Mouse (Mus musculus) hindlimb bud, embryonic 11.5 days (tissue): ENCODE data around the gene Dbn1.

Experiments used
- DNase-seq: peaks from one replicate; pipeline ENCODE4 v3.0.0-alpha.2; 2012; ENCODE audit warnings: low read depth, low spot score; ENCODE audit errors: extremely low spot score

Gene Dbn1

GRCm38 (mm10) chr13:55510668-55511491 is 23.0 kb upstream of the Dbn1 start:
- DNase-seq: no peak

- no peak for DNase-seq
Observed at GRCm38 (mm10) chr13:55510332-55510667, 22.4 kb upstream of the Dbn1 start.

GRCm38 (mm10) chr13:55508531-55508930 is 20.6 kb upstream of the Dbn1 start:
- no peak for DNase-seq

- no peak for DNase-seq
Observed at GRCm38 (mm10) chr13:55507877-55508276, 20.0 kb upstream of the Dbn1 start.

- no peak for DNase-seq
Observed at GRCm38 (mm10) chr13:55506697-55507096, 18.8 kb upstream of the Dbn1 start.

GRCm38 (mm10) chr13:55505810-55506209 is 17.9 kb upstream of the Dbn1 start:
- no peak for DNase-seq

- DNase-seq: no peak
Observed at GRCm38 (mm10) chr13:55504390-55504789, 16.5 kb upstream of the Dbn1 start.

- no peak for DNase-seq
Observed at GRCm38 (mm10) chr13:55502405-55502804, 14.5 kb upstream of the Dbn1 start.

- no peak for DNase-seq
Observed at GRCm38 (mm10) chr13:55500575-55500974, 12.7 kb upstream of the Dbn1 start.

- DNase-seq: no peak
Observed at GRCm38 (mm10) chr13:55498906-55499305, 11.0 kb upstream of the Dbn1 start.

- DNase-seq: no peak
Observed at GRCm38 (mm10) chr13:55496661-55497060, 8.8 kb upstream of the Dbn1 start.

- DNase-seq: no peak
Observed at GRCm38 (mm10) chr13:55495702-55496101, 7.8 kb upstream of the Dbn1 start.

- DNase-seq: no peak
Observed at GRCm38 (mm10) chr13:55494883-55495621, 7.1 kb upstream of the Dbn1 start.

- DNase-seq: no peak
Observed at GRCm38 (mm10) chr13:55494257-55494656, 6.3 kb upstream of the Dbn1 start.

GRCm38 (mm10) chr13:55486916-55487577 is 864 bp downstream of the Dbn1 start:
- no peak for DNase-seq

- DNase-seq: no peak
Observed at GRCm38 (mm10) chr13:55486029-55486794, 1.7 kb downstream of the Dbn1 start.

- DNase-seq: no peak
Observed at GRCm38 (mm10) chr13:55484520-55485088, 3.3 kb downstream of the Dbn1 start.

GRCm38 (mm10) chr13:55483593-55483992 is 4.3 kb downstream of the Dbn1 start:
- DNase-seq: no peak

GRCm38 (mm10) chr13:55483071-55483470 is 4.8 kb downstream of the Dbn1 start:
- DNase-seq: no peak

GRCm38 (mm10) chr13:55482542-55482941 is 5.4 kb downstream of the Dbn1 start:
- DNase-seq: no peak

GRCm38 (mm10) chr13:55479929-55480328 is 8.0 kb downstream of the Dbn1 start:
- no peak for DNase-seq
